Mouse (Mus musculus): ENCODE results near the gene Ubald2.

GRCm38 (mm10) chr11:116447822-116448221 lies 13.9 kb downstream of the Ubald2 start:
- no peak for TF ChIP-seq POLR2A (IDR thresholded peaks at IDR 0.05; ENCODE audit: insufficient read depth, low read length)
- no peak for TF ChIP-seq CTCF (IDR thresholded peaks at IDR 0.05; ENCODE audit: low read depth, low read length)
